Mouse (Mus musculus): ENCODE data around the gene Abl2.

GRCm38 (mm10) chr1:156590357-156590756 lies 31.8 kb downstream of the Abl2 start:
- TF ChIP-seq CTCF (IDR thresholded peaks at IDR 0.05; ENCODE audit: control insufficient read depth, insufficient read depth, insufficient replicate concordance, low read depth, low read length) (no peak), POLR2A (IDR thresholded peaks at IDR 0.05; ENCODE audit: control insufficient read depth, low read depth, low read length) (no peak)
